Mouse (Mus musculus) spleen, adult 2 months (tissue): ENCODE measurements around the gene Hist1h2ah.

Experiments used
- CTCF ChIP-seq: fragments of 200-500 bp; IDR thresholded peaks from 2 replicates; pipeline ENCODE4 v1.5.1; 2011; ENCODE audit warnings: mild to moderate bottlenecking, inconsistent platforms; ENCODE audit not compliant: insufficient read depth, insufficient read length, insufficient replicate concordance; ENCODE audit errors: extremely low read depth
- POLR2A ChIP-seq: fragments of 200-500 bp; IDR thresholded peaks from 2 replicates; pipeline ENCODE4 v1.6.1; 2011; ENCODE audit warnings: low read depth, low read length, inconsistent platforms

DNA sequence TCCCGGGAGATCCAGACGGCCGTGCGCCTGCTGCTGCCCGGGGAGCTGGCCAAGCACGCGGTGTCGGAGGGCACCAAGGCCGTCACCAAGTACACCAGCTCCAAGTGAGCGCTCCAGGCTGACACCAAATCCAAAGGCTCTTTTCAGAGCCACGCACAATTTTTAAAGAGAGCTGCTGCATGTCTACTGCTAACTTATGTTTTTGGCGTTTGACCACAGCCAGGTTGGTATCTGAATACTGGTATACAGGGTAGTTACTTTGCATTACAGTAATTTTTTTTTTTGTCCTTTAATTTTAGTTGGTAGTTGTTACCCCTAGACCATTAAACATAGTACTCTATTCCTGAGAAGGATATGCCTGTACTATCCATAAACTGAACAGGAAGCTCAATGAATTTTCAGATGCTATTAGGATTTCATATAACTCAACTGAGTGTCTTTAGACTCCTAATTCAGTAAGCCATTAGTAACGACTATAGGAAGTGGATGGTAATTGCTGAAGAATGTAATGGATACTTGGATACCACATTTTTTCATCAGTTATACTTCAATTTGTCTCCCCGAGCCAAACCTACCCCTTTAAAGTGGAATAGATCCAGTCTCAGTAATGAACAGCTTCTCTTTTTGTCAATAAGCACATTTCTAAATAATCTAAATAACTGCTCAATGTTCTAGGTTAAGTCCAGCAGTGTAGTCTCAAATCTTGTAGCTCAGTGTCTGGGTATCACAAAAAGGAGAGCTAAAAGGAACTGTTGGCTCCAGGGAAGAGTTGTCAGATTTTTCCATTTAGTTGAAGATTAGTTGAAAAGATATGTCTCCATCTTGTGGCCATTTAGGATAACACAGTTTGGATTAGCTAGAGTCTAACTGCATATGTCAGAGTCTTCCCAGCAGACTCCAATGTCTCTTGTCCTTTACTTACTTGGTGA is 8.4 kb upstream of the Hist1h2ah start:
- TF ChIP-seq CTCF (no peak), POLR2A (no peak)
